Mouse (Mus musculus): ENCODE results near the gene Trim33.

The Trim33 gene

DNA sequence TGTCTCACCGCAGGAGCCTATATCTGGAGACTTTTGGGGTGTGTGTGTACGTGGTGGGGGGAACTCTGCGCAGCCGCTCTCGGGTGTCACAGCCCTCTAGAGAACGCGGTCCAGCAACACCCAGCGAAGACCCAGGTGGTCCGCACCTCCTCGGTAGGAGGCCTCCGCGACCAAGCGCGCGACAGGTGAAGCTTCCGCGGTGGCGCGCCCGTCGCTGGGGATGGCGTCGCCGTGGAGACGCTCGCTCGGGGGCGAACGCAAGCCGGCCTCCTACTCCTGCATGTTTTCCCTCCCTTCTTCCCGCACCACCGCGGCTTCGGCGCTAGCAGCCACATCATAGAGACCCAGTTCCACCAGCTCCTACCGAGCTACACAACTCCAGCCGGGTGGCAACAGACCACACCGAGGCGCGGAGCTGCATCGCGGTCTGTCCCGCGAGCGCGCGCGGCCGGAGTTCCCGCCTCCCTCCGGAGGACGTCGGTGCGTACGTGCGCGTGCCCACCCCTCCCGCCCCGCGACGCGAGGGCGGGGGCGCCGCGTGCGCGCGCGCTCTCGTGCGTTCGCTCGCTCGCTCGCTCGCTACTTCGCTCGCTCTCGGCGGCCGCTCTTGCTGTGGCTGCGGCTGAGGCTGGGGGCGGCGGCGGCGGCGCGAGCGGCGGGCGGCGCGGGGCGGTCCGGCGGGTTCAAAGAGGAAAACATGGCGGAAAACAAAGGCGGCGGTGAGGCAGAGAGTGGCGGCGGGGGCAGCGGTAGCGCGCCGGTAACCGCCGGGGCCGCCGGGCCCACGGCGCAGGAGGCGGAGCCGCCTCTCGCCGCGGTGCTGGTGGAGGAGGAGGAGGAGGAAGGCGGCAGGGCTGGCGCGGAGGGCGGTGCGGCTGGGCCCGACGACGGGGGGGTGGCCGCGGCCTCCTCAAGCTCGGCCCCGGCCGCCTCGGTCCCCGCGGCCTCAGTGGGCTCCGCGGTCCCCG is at the start of gene Trim33:
Gene Trim33, plus strand, starts transcription at position 112 of the 968 bp plus-strand sequence.
- peak; percentile 61 to 82 for DNase-seq (ENCODE audit: low spot score in 2 of 2)

DNA sequence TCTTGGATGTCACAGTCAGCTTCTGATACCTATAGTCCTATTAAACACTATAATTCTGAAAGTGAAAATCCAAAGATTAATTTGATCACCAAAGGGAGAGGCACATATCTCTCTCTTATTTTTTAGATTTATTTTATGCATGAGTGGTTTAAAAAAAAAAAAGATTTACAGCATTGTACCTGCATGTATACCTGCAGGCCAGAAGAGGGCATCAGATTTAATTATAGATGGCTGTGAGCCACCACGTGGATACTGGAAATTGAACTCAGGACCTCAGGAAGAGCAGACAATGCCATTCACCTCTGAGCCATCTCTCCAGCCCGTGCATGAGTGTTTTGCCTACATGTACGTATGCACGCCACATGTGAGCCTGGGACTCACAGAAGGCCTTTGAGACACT is 46.7 kb upstream of the Trim33 start:
- DNase-seq (ENCODE audit: low spot score in 2 of 2), result no peak

DNA sequence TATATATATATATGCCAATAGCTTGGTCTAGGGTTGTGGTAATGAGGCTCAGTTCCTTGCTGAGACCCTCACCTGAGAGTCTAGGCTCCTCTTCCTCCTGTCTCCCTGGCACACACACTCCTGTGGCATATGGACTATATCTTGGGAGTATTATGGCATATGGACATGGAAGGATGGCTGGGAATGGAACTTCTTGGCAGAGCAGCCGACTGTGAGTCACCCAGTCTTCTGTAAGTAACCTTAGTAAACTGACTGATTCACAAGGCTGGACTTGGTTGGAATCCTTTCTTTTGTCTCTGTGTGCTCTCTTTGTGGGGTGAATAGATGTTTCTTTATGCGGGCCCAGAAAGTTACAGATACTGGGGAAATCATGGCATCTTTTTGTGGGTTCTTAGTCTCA is 37.6 kb upstream of the Trim33 start:
- DNase-seq (ENCODE audit: low spot score in 2 of 2), result peak in 1 of 2 experiments; percentile 45

- no peak for DNase-seq (ENCODE audit: low spot score in 2 of 2)
Observed at GRCm38 (mm10) chr3:103242156-103242555, 36.9 kb upstream of the Trim33 start.

DNA sequence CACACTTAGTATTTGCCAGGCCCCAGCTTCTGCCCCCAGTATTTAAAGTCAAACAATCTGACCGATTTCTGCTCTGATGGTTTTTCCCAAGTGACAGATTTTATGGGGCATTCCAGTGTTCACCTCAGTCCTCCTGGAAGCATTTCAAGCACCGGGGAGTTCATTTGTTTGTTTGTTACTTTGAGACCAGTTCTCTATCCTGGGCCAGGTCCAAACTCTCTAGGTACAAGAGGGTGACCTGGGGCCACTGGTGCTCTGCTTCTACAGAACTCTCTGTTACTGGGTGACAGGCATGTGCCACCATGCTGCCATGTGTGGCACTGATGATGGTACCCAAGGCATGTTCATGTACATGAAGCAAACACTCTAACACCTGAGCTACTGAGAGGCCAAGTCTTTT is 35.6 kb upstream of the Trim33 start:
- no peak for DNase-seq (ENCODE audit: low spot score in 2 of 2)

DNA sequence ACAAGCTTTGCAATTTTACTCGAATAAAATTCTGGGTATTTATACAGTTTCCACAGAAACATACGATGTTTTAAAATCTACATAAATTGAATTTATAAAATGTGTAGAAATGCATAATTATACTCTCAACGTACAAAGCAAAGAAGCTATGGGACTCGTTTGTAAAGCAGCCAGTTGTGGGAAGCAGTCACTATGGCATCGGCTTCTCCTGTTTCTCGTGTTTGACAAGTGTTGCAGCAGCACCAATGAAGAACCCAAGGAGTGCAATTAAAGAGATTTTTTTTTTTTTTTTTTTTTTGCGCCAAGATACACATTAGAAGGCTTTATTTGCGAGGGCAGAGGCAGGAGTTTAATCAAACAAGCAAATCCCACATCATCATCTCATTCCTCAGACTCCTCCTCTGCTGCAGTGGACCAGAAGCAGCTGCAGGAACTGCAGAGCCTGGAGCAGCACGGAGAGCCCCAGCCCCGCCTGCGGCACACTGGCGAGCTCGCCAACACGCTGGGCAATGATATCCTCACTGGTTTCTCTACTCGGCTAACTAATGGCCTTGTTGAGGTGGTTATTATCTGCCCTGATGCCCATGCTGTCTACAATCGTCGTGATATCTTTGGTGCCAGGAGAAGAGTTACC is 32.3 kb upstream of the Trim33 start:
- no peak for DNase-seq (ENCODE audit: low spot score in 2 of 2)

GRCm38 (mm10) chr3:103256089-103256819 is 22.8 kb upstream of the Trim33 start:
- no peak for DNase-seq (ENCODE audit: low spot score in 2 of 2)

- DNase-seq (ENCODE audit: low spot score in 2 of 2), result no peak
Observed at GRCm38 (mm10) chr3:103262802-103263417, 16.2 kb upstream of the Trim33 start.

GRCm38 (mm10) chr3:103278561-103279181 is 422 bp upstream of the Trim33 start:
- DNase-seq (ENCODE audit: low spot score in 2 of 2), result no peak

- DNase-seq (ENCODE audit: low spot score in 2 of 2), result peak in 1 of 2 experiments; percentile 48
Observed at GRCm38 (mm10) chr3:103280241-103280761, 1.2 kb downstream of the Trim33 start.

DNA sequence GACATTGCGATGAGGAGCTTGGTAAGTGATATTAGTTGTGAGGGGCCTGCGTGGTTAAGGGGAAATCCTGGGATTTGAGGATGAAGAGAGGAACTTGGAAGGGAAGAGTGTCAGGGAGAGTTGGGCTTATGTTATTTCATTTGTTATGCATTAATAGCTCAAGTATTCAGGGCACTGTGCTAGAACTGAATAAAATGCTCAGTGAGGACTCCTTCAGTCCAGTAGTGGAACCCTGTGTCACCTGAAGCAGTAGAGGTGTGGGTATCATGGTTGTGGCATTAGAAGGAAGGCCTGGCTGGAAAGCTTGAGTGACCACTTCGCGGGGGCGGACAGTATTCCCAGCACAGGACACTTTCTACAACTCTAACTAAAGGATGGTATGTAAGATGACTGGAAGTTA is 1.8 kb downstream of the Trim33 start:
- no peak for DNase-seq (ENCODE audit: low spot score in 2 of 2)

DNA sequence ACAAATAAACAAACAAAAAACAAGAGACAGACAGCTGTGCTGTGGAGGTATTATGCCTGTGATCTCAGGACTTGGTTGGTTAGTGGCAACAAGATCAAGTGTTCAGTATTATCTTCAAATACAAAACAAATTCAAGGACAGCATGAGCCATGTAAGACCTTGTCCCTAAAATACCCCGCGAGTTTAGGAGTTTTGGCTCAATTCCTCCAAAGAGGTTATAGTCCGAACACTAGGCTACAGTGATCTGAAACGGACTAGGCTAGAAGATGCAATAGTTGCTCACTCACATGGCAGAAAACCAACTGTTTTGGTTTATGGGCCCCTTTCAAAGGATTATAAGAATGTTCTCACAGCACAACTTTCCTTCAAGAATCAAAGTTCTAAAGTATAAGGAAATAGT is 9.7 kb downstream of the Trim33 start:
- no peak for DNase-seq (ENCODE audit: low spot score in 2 of 2)

- no peak for DNase-seq (ENCODE audit: low spot score in 2 of 2)
Observed at GRCm38 (mm10) chr3:103291087-103291486, 12.0 kb downstream of the Trim33 start.

GRCm38 (mm10) chr3:103305411-103305982 is 26.4 kb downstream of the Trim33 start:
- no peak for DNase-seq (ENCODE audit: low spot score in 2 of 2)

DNA sequence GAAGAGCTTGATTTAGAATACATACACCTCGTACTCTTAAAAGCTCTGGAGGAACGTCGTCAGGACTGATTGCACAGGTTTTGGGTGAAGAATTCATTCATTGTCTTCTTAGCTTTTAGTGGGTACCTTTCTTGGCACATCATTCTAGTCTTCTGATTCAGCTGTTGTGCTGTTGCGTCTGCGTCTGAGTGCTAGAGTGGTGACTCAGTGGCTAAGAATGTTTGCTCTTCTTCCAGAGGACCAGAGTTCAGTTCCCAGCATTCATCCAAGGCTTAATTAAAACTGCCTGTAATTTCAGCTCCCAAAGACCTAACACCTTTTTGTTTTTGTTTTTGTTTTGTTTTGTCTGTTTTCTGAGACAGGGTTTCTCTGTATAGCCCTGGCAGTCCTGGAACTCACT is 30.2 kb downstream of the Trim33 start:
- DNase-seq (ENCODE audit: low spot score in 2 of 2), result no peak

DNA sequence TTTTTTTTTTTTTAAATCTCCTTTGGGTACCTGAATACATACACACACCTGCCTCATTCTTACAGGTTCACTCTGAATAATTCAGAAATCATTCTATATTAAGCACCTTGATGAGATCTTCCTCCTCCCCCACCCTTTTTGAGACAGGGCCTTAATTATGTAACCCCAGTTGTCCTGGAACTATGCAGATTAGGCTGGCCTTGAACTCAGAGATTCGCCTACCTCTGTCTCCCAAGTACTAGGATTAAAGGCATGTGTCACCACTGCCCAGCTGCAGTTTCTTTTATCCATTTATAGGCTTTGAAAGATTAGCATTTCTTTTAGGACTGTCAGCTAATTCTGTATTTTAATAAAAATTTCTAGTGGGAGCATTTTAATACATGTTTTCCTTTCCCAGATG is 30.7 kb downstream of the Trim33 start:
- no peak for DNase-seq (ENCODE audit: low spot score in 2 of 2)

DNA sequence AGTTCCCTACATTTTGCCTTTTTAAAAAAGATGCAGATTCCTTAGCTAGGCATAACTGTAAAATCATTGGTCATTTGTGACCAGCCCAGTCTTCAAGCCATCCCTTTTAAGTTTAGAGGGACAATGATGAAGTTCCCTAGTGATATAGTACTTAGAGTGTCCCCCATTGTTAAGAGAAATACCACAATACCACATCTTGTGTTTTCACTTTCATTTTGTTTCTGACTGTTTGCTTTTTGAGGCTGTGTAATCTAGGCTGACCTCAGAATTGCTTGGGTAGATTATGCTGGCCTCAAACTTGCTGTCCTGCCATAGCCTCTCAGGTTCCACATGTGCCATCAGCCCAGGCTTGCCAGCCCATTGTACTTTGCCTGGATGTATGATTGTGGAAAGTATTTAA is 35.2 kb downstream of the Trim33 start:
- DNase-seq (ENCODE audit: low spot score in 2 of 2), result no peak

DNA sequence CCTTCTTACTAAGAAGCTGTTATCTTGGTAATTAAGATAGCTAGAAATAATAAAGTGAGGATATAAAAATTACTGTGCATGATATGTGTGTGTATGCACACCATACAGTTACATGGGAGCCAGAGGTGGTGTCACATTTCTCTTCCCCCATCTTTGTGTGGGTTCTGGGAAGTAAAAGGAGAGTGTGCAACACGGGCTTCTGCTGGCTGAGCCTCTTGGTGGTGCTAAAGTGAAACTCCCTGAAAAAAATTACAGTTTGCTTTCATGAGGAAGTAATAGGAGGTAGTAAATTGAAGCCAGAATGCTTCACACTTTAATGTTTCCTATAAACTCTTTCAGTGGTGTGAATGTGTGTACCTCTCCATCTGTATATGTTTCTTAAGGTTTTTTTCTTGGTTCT is 56.3 kb downstream of the Trim33 start:
- no peak for DNase-seq (ENCODE audit: low spot score in 2 of 2)

GRCm38 (mm10) chr3:103346658-103347057 is 67.6 kb downstream of the Trim33 start:
- no peak for DNase-seq (ENCODE audit: low spot score in 2 of 2)

DNA sequence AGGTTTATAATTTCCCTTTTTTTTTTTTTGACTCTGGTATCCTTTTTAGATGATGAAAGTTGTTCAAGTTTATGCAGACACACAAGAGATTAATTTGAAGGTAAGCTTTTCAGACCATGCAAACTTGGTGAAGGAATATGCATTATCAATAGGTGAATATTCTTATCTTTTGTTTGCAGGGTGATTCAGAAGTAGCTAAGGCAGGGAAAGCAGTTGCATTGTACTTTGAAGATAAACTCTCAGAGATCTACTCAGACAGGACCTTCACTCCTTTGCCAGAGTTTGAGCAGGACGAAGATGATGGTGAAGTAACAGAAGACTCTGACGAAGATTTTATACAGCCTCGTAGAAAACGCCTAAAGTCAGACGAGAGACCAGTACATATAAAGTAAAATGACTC is 74.4 kb downstream of the Trim33 start:
- no peak for DNase-seq (ENCODE audit: low spot score in 2 of 2)

GRCm38 (mm10) chr3:103354041-103354440 is 74.9 kb downstream of the Trim33 start:
- DNase-seq (ENCODE audit: low spot score in 2 of 2), result no peak
